Mouse (Mus musculus): ENCODE results near the gene Pttg1ip. TPM values are rescaled to one million over a fixed set of nuclear protein-coding genes. Genes with fewer than 3 reads are reported as not detected.

Gene Pttg1ip
- polyA plus RNA-seq, 1 experiment from 2014 or later = 127 TPM

- no peak for ATAC-seq (ENCODE audit: low read depth)
- Histone ChIP-seq H3K4me1 (replicated peaks; ENCODE audit: control insufficient read depth, insufficient read depth, low read length) (peaks cover 17% of the 10 kb centered on the region), H3K27ac (ENCODE audit: low read length) (no peak overlapping the region), H3K27me3 (ENCODE audit: control insufficient read depth, insufficient read depth, low read depth, low read length) (no peaks in the 10 kb centered on the region), H3K36me3 (ENCODE audit: control insufficient read depth, insufficient read depth, low read length) (peaks cover 12% of the 10 kb centered on the region), H3K4me3 (ENCODE audit: low read length) (no peak overlapping the region), H3K9me3 (ENCODE audit: control insufficient read depth, low read length) (no peaks in the 10 kb centered on the region), H3K4me2 (ENCODE audit: low read depth, low read length) (no peak overlapping the region), H3K9ac (ENCODE audit: low read length) (no peak overlapping the region)
- WGBS = 85% methylated on average over 7 of the region's 7 CpGs
Observed at GRCm38 (mm10) chr10:77636234-77636922, 54.9 kb downstream of the Pttg1ip start.

GRCm38 (mm10) chr10:77638956-77639355, 57.4 kb downstream of the Pttg1ip start:
- H3K4me3 ChIP-seq (ENCODE audit: low read length) = no peak overlapping the region
- no peak overlapping the region for H3K27ac ChIP-seq (ENCODE audit: low read length)
- ATAC-seq (ENCODE audit: low read depth) = no peak
- 79% methylated on average over 6 of the region's 6 CpGs for WGBS
- H3K9me3 ChIP-seq (ENCODE audit: control insufficient read depth, low read length) = no peaks in the 10 kb centered on the region
- H3K4me1 ChIP-seq (replicated peaks; ENCODE audit: control insufficient read depth, insufficient read depth, low read length) = peaks cover 14% of the 10 kb centered on the region
- H3K9ac ChIP-seq (ENCODE audit: low read length) = no peak overlapping the region
- peaks cover 23% of the 10 kb centered on the region for H3K36me3 ChIP-seq (ENCODE audit: control insufficient read depth, insufficient read depth, low read length)
- H3K4me2 ChIP-seq (ENCODE audit: low read depth, low read length) = no peak overlapping the region
- no peaks in the 10 kb centered on the region for H3K27me3 ChIP-seq (ENCODE audit: control insufficient read depth, insufficient read depth, low read depth, low read length)

GRCm38 (mm10) chr10:77643160-77643559, 61.6 kb downstream of the Pttg1ip start:
- Histone ChIP-seq H3K4me2 (ENCODE audit: low read depth, low read length) (no peak overlapping the region), H3K27ac (ENCODE audit: low read length) (no peak overlapping the region), H3K4me1 (replicated peaks; ENCODE audit: control insufficient read depth, insufficient read depth, low read length) (0 out of 2 replicates have a peak, but pooled peaks cover 4% of the 10 kb centered on the region), H3K4me3 (ENCODE audit: low read length) (no peak overlapping the region), H3K9ac (ENCODE audit: low read length) (no peak overlapping the region), H3K36me3 (ENCODE audit: control insufficient read depth, insufficient read depth, low read length) (peaks cover 36% of the 10 kb centered on the region), H3K27me3 (ENCODE audit: control insufficient read depth, insufficient read depth, low read depth, low read length) (no peaks in the 10 kb centered on the region), H3K9me3 (ENCODE audit: control insufficient read depth, low read length) (no peaks in the 10 kb centered on the region)
- no peak for ATAC-seq (ENCODE audit: low read depth)
- 62% methylated on average over 7 of the region's 7 CpGs for WGBS

- H3K4me2 ChIP-seq (ENCODE audit: low read depth, low read length) = no peak overlapping the region
- H3K4me1 ChIP-seq (replicated peaks; ENCODE audit: control insufficient read depth, insufficient read depth, low read length) = no peaks in the 10 kb centered on the region
- H3K36me3 ChIP-seq (ENCODE audit: control insufficient read depth, insufficient read depth, low read length) = peaks cover 34% of the 10 kb centered on the region
- H3K9me3 ChIP-seq (ENCODE audit: control insufficient read depth, low read length) = no peaks in the 10 kb centered on the region
- ATAC-seq (ENCODE audit: low read depth) = no peak
- 91% methylated on average over 5 of the region's 5 CpGs for WGBS
- no peaks in the 10 kb centered on the region for H3K27me3 ChIP-seq (ENCODE audit: control insufficient read depth, insufficient read depth, low read depth, low read length)
- H3K4me3 ChIP-seq (ENCODE audit: low read length) = no peak overlapping the region
- no peak overlapping the region for H3K27ac ChIP-seq (ENCODE audit: low read length)
- no peak overlapping the region for H3K9ac ChIP-seq (ENCODE audit: low read length)
Observed at GRCm38 (mm10) chr10:77645571-77645970, 64.1 kb downstream of the Pttg1ip start.

- 61% methylated on average over 1 of the region's 1 CpGs for WGBS
- Histone ChIP-seq H3K4me3 (ENCODE audit: low read length) (no peak overlapping the region), H3K9ac (ENCODE audit: low read length) (no peak overlapping the region), H3K4me2 (ENCODE audit: low read depth, low read length) (no peak overlapping the region), H3K9me3 (ENCODE audit: control insufficient read depth, low read length) (no peaks in the 10 kb centered on the region), H3K4me1 (replicated peaks; ENCODE audit: control insufficient read depth, insufficient read depth, low read length) (no peaks in the 10 kb centered on the region), H3K27ac (ENCODE audit: low read length) (no peak overlapping the region), H3K36me3 (ENCODE audit: control insufficient read depth, insufficient read depth, low read length) (peaks cover 26% of the 10 kb centered on the region), H3K27me3 (ENCODE audit: control insufficient read depth, insufficient read depth, low read depth, low read length) (no peaks in the 10 kb centered on the region)
- no peak for ATAC-seq (ENCODE audit: low read depth)
Observed at GRCm38 (mm10) chr10:77647461-77647860, 65.9 kb downstream of the Pttg1ip start.

GRCm38 (mm10) chr10:77647901-77648300, 66.4 kb downstream of the Pttg1ip start:
- peaks cover 26% of the 10 kb centered on the region for H3K36me3 ChIP-seq (ENCODE audit: control insufficient read depth, insufficient read depth, low read length)
- H3K4me2 ChIP-seq (ENCODE audit: low read depth, low read length) = no peak overlapping the region
- H3K27ac ChIP-seq (ENCODE audit: low read length) = no peak overlapping the region
- H3K27me3 ChIP-seq (ENCODE audit: control insufficient read depth, insufficient read depth, low read depth, low read length) = no peaks in the 10 kb centered on the region
- no peaks in the 10 kb centered on the region for H3K9me3 ChIP-seq (ENCODE audit: control insufficient read depth, low read length)
- no peaks in the 10 kb centered on the region for H3K4me1 ChIP-seq (replicated peaks; ENCODE audit: control insufficient read depth, insufficient read depth, low read length)
- no peak for ATAC-seq (ENCODE audit: low read depth)
- H3K4me3 ChIP-seq (ENCODE audit: low read length) = no peak overlapping the region
- no peak overlapping the region for H3K9ac ChIP-seq (ENCODE audit: low read length)
- 84% methylated on average over 8 of the region's 8 CpGs for WGBS

MicroRNAs encoded within 50 kb of the gene (microRNA counts, 519-probe panel; counts per million panel counts)
- microRNA mmu-miR-1930 = 1,164 counts per million, percentile 11 among the panel's probes with 10 or more counts

Small RNA genes within 50 kb of the gene (microRNA-seq; reads per million reads assigned to microRNA genes)
- gene Mir1930 = 5.7 reads per million, percentile 18 among the genes with 10 or more reads in this experiment

Other genes with a start within 250 kb of the Pttg1ip start
- 34.1 and 36.6 TPM in 2 replicates for gene Adarb1, start 163.4 kb upstream of the Pttg1ip start, polyA plus RNA-seq (2015; fragmentation: Nextera tagmentation; extraction: Ambion mirVana)
- 30.9 and 32.0 TPM in 2 replicates for gene Fam207a, start 65.9 kb upstream of the Pttg1ip start, polyA plus RNA-seq (2015; fragmentation: Nextera tagmentation; extraction: Ambion mirVana)
- gene Itgb2, start 51.5 kb upstream of the Pttg1ip start, polyA plus RNA-seq (2015; fragmentation: Nextera tagmentation; extraction: Ambion mirVana) = 5.3 and 7.5 TPM in 2 replicates
- gene Sumo3, start 24.4 kb downstream of the Pttg1ip start, polyA plus RNA-seq (2015; fragmentation: Nextera tagmentation; extraction: Ambion mirVana) = 344 and 348 TPM in 2 replicates
- gene Gm49325, start 24.5 kb downstream of the Pttg1ip start, polyA plus RNA-seq (2015; fragmentation: Nextera tagmentation; extraction: Ambion mirVana) = 2.0 and 2.4 TPM in 2 replicates
- 66.6 and 69.5 TPM in 2 replicates for gene Ube2g2, start 40.6 kb downstream of the Pttg1ip start, polyA plus RNA-seq (2015; fragmentation: Nextera tagmentation; extraction: Ambion mirVana)
- 0.25 and 0.38 TPM in 2 replicates for gene Tspear, start 104.8 kb downstream of the Pttg1ip start, polyA plus RNA-seq (2015; fragmentation: Nextera tagmentation; extraction: Ambion mirVana)
- not detected in 2 replicates for gene Gm19402, start 109.0 kb downstream of the Pttg1ip start, polyA plus RNA-seq (2015; fragmentation: Nextera tagmentation; extraction: Ambion mirVana)
- not detected in 2 replicates for gene Gm9508, start 115.5 kb downstream of the Pttg1ip start, polyA plus RNA-seq (2015; fragmentation: Nextera tagmentation; extraction: Ambion mirVana)
- not detected in 2 replicates for gene Gm10272, start 124.9 kb downstream of the Pttg1ip start, polyA plus RNA-seq (2015; fragmentation: Nextera tagmentation; extraction: Ambion mirVana)
- not detected in 2 replicates for gene Gm10024, start 129.7 kb downstream of the Pttg1ip start, polyA plus RNA-seq (2015; fragmentation: Nextera tagmentation; extraction: Ambion mirVana)
- not detected in 2 replicates for gene Gm10142, start 134.1 kb downstream of the Pttg1ip start, polyA plus RNA-seq (2015; fragmentation: Nextera tagmentation; extraction: Ambion mirVana)
- gene Krtap12-1, start 138.9 kb downstream of the Pttg1ip start, polyA plus RNA-seq (2015; fragmentation: Nextera tagmentation; extraction: Ambion mirVana) = not detected in 2 replicates
- not detected in 2 replicates for gene Gm10100, start 144.8 kb downstream of the Pttg1ip start, polyA plus RNA-seq (2015; fragmentation: Nextera tagmentation; extraction: Ambion mirVana)
- gene Gm18596, start 160.9 kb downstream of the Pttg1ip start, polyA plus RNA-seq (2015; fragmentation: Nextera tagmentation; extraction: Ambion mirVana) = not detected in 2 replicates
- not detected in 2 replicates for gene Gm9736, start 169.6 kb downstream of the Pttg1ip start, polyA plus RNA-seq (2015; fragmentation: Nextera tagmentation; extraction: Ambion mirVana)
- not detected in 2 replicates for gene Gm3233, start 178.0 kb downstream of the Pttg1ip start, polyA plus RNA-seq (2015; fragmentation: Nextera tagmentation; extraction: Ambion mirVana)
- gene Gm3238, start 189.6 kb downstream of the Pttg1ip start, polyA plus RNA-seq (2015; fragmentation: Nextera tagmentation; extraction: Ambion mirVana) = not detected in 2 replicates
- gene Gm7138, start 195.2 kb downstream of the Pttg1ip start, polyA plus RNA-seq (2015; fragmentation: Nextera tagmentation; extraction: Ambion mirVana) = not detected in 2 replicates
- gene Gm3250, start 200.8 kb downstream of the Pttg1ip start, polyA plus RNA-seq (2015; fragmentation: Nextera tagmentation; extraction: Ambion mirVana) = not detected in 2 replicates
- gene Gm7137, start 206.5 kb downstream of the Pttg1ip start, polyA plus RNA-seq (2015; fragmentation: Nextera tagmentation; extraction: Ambion mirVana) = not detected in 2 replicates
- gene Gm9639, start 213.4 kb downstream of the Pttg1ip start, polyA plus RNA-seq (2015; fragmentation: Nextera tagmentation; extraction: Ambion mirVana) = not detected in 2 replicates
- not detected in 2 replicates for gene Gm19668, start 217.4 kb downstream of the Pttg1ip start, polyA plus RNA-seq (2015; fragmentation: Nextera tagmentation; extraction: Ambion mirVana)
- gene Gm9507, start 230.1 kb downstream of the Pttg1ip start, polyA plus RNA-seq (2015; fragmentation: Nextera tagmentation; extraction: Ambion mirVana) = not detected in 2 replicates
- not detected in 2 replicates for gene Gm2696, start 233.0 kb downstream of the Pttg1ip start, polyA plus RNA-seq (2015; fragmentation: Nextera tagmentation; extraction: Ambion mirVana)
- not detected in 2 replicates for gene Krtap10-4, start 245.4 kb downstream of the Pttg1ip start, polyA plus RNA-seq (2015; fragmentation: Nextera tagmentation; extraction: Ambion mirVana)